ENCODE assay signal across 8 mouse cellular contexts in genomic region chrX:106012559-106012958, GRCm38 (mm10). TPM values are rescaled to one million over a fixed set of nuclear protein-coding genes. Genes with fewer than 3 reads are reported as not detected.
DNase-seq lines count a peak whose midpoint lies in the region; ATAC-seq and TF ChIP-seq lines count a peak whose summit lies in the region.

No protein-coding gene starts in this region.

- peak overlapping the region; percentile 55 for H3K4me2 ChIP-seq in kidney, postnatal 0 days (ENCODE audit: low read length)
- H3K4me2 ChIP-seq in intestine, embryonic 14.5 days (ENCODE audit: low read length): peak overlapping the region; percentile 52
- peak overlapping the region; percentile 57 for H3K4me2 ChIP-seq in neural tube, embryonic 13.5 days

- H3K4me3 ChIP-seq in kidney, postnatal 0 days (replicated peaks; ENCODE audit: low read depth, low read length): peak overlapping the region; percentile 16; the same call in 1 of the 2 replicates
- peak overlapping the region; percentile 46 for H3K4me3 ChIP-seq in embryonic facial prominence, embryonic 10.5 days
- H3K4me3 ChIP-seq in intestine, embryonic 14.5 days (ENCODE audit: low read depth, low read length): peak overlapping the region; percentile 22
- H3K4me3 ChIP-seq in neural tube, embryonic 13.5 days: peak overlapping the region; percentile 54

- H3K9ac ChIP-seq in kidney, postnatal 0 days (ENCODE audit: low read depth, low read length): peak overlapping the region; percentile 37; the same call in 1 of the 2 replicates
- no peak overlapping the region for H3K9ac ChIP-seq in intestine, embryonic 14.5 days (ENCODE audit: low read length)
- H3K9ac ChIP-seq in neural tube, embryonic 13.5 days: peak overlapping the region; percentile 62

- no peak for ATAC-seq in kidney, postnatal 0 days (replicated peaks; ENCODE audit: low FRiP score, low read depth)
- no peak for ATAC-seq in intestine, embryonic 14.5 days (replicated peaks; ENCODE audit: low FRiP score, low TSS enrichment, low read depth)
- no peak for ATAC-seq in neural tube, embryonic 13.5 days (ENCODE audit: low read depth)
- ATAC-seq in frontal cortex, adult (ENCODE audit: low TSS enrichment): no peak

- DNase-seq in kidney, postnatal 0 days (ENCODE audit: low spot score): no peak
- DNase-seq in kidney, adult 11 months: no peak
- no peak for DNase-seq in embryonic facial prominence, embryonic 10.5 days (ENCODE audit: low spot score)
- DNase-seq in intestine, embryonic 14.5 days (ENCODE audit: low spot score): no peak
- DNase-seq in adrenal gland, adult 8-10 months: no peak
- no peak for DNase-seq in testis, postnatal 14 days (ENCODE audit: low spot score)

- no peaks in the 10 kb centered on the region for H3K27me3 ChIP-seq in kidney, postnatal 0 days (ENCODE audit: insufficient read depth, low read length)
- peaks cover 13% of the 10 kb centered on the region; the same call in 1 of the 2 replicates for H3K27me3 ChIP-seq in embryonic facial prominence, embryonic 10.5 days (replicated peaks; ENCODE audit: low read depth, poor library complexity, severe bottlenecking)
- no peaks in the 10 kb centered on the region for H3K27me3 ChIP-seq in intestine, embryonic 14.5 days (replicated peaks; ENCODE audit: control insufficient read depth, insufficient read depth, low read length)
- H3K27me3 ChIP-seq in neural tube, embryonic 13.5 days: no peaks in the 10 kb centered on the region

- TF ChIP-seq CTCF in kidney, postnatal 0 days (IDR thresholded peaks at IDR 0.05; ENCODE audit: low read depth): no peak

- no peaks in the 10 kb centered on the region for H3K9me3 ChIP-seq in kidney, postnatal 0 days (replicated peaks; ENCODE audit: low read length)
- no peaks in the 10 kb centered on the region for H3K9me3 ChIP-seq in embryonic facial prominence, embryonic 10.5 days
- no peaks in the 10 kb centered on the region for H3K9me3 ChIP-seq in intestine, embryonic 14.5 days (ENCODE audit: control insufficient read depth, low read length)
- no peaks in the 10 kb centered on the region for H3K9me3 ChIP-seq in neural tube, embryonic 13.5 days

- H3K36me3 ChIP-seq in kidney, postnatal 0 days (ENCODE audit: insufficient read depth, low read length): no peaks in the 10 kb centered on the region
- peaks cover 4% of the 10 kb centered on the region; the same call in 1 of the 2 replicates for H3K36me3 ChIP-seq in embryonic facial prominence, embryonic 10.5 days (replicated peaks)
- H3K36me3 ChIP-seq in intestine, embryonic 14.5 days (ENCODE audit: control insufficient read depth, insufficient read depth, low read length): no peaks in the 10 kb centered on the region
- no peaks in the 10 kb centered on the region for H3K36me3 ChIP-seq in neural tube, embryonic 13.5 days

- 75% methylated on average over 3 of the region's 3 CpGs for WGBS in kidney, postnatal 0 days
- WGBS in embryonic facial prominence, embryonic 10.5 days: 71% methylated on average over 3 of the region's 3 CpGs
- WGBS in intestine, embryonic 14.5 days: 68% methylated on average over 3 of the region's 3 CpGs
- WGBS in neural tube, embryonic 13.5 days: 69% methylated on average over 3 of the region's 3 CpGs

- no peaks in the 10 kb centered on the region for H3K4me1 ChIP-seq in kidney, postnatal 0 days (replicated peaks; ENCODE audit: insufficient read depth, low read length)
- H3K4me1 ChIP-seq in embryonic facial prominence, embryonic 10.5 days: peaks cover 5% of the 10 kb centered on the region
- H3K4me1 ChIP-seq in intestine, embryonic 14.5 days (replicated peaks; ENCODE audit: control insufficient read depth, insufficient read depth, low read length): no peaks in the 10 kb centered on the region; the same call in 1 of the 2 replicates
- peaks cover 17% of the 10 kb centered on the region for H3K4me1 ChIP-seq in neural tube, embryonic 13.5 days (replicated peaks)

- H3K27ac ChIP-seq in kidney, postnatal 0 days: peak overlapping the region; percentile 75; the same call in 1 of the 2 replicates
- peak overlapping the region; percentile 83 for H3K27ac ChIP-seq in embryonic facial prominence, embryonic 10.5 days (replicated peaks)
- H3K27ac ChIP-seq in intestine, embryonic 14.5 days (ENCODE audit: low read depth): peak overlapping the region; percentile 77; the same call in 1 of the 2 replicates
- H3K27ac ChIP-seq in neural tube, embryonic 13.5 days (replicated peaks): peak overlapping the region; percentile 83

RNA-seq across cellular contexts. Expression of gene Magt1, which starts 0.9 kb away (rescaled TPM):
- polyA plus RNA-seq in kidney, postnatal 0 days (2015; fragmentation: Nextera tagmentation; extraction: Ambion mirVana): 47.4 and 50.8 TPM in 2 replicates
- polyA plus RNA-seq in embryonic facial prominence, embryonic 10.5 days (2016; fragmentation: Nextera tagmentation; extraction: Ambion mirVana): 47.9 and 49.8 TPM in 2 replicates
- 59.5 and 63.6 TPM in 2 replicates for polyA plus RNA-seq in intestine, embryonic 14.5 days (2014; fragmentation: Nextera tagmentation; extraction: Ambion mirVana)
- polyA plus RNA-seq in neural tube, embryonic 13.5 days (2015; fragmentation: Nextera tagmentation; extraction: Ambion mirVana): 27.3 and 34.4 TPM in 2 replicates
- 10 to 100 TPM; 54.0 to 65.9 (median 59.2) TPM for total RNA-seq in adrenal gland, adult 8-10 months (2022)

RNA-seq across cellular contexts. Expression of gene Cox7b, which starts 2.9 kb away (rescaled TPM):
- 754 and 861 TPM in 2 replicates for polyA plus RNA-seq in kidney, postnatal 0 days (2015; fragmentation: Nextera tagmentation; extraction: Ambion mirVana)
- 346 and 350 TPM in 2 replicates for polyA plus RNA-seq in embryonic facial prominence, embryonic 10.5 days (2016; fragmentation: Nextera tagmentation; extraction: Ambion mirVana)
- polyA plus RNA-seq in intestine, embryonic 14.5 days (2014; fragmentation: Nextera tagmentation; extraction: Ambion mirVana): 440 and 472 TPM in 2 replicates
- 418 and 442 TPM in 2 replicates for polyA plus RNA-seq in neural tube, embryonic 13.5 days (2015; fragmentation: Nextera tagmentation; extraction: Ambion mirVana)
- 100 to 1,000 TPM; 194 to 365 (median 289) TPM for total RNA-seq in adrenal gland, adult 8-10 months (2022)

RNA-seq across cellular contexts. Expression of gene Atp7a, which starts 14.5 kb away (rescaled TPM):
- polyA plus RNA-seq in kidney, postnatal 0 days (2015; fragmentation: Nextera tagmentation; extraction: Ambion mirVana): 20.7 and 21.0 TPM in 2 replicates
- 24.7 and 25.9 TPM in 2 replicates for polyA plus RNA-seq in embryonic facial prominence, embryonic 10.5 days (2016; fragmentation: Nextera tagmentation; extraction: Ambion mirVana)
- 30.1 and 35.9 TPM in 2 replicates for polyA plus RNA-seq in intestine, embryonic 14.5 days (2014; fragmentation: Nextera tagmentation; extraction: Ambion mirVana)
- polyA plus RNA-seq in neural tube, embryonic 13.5 days (2015; fragmentation: Nextera tagmentation; extraction: Ambion mirVana): 14.8 and 16.2 TPM in 2 replicates
- total RNA-seq in adrenal gland, adult 8-10 months (2022): 10 to 100 TPM; 38.9 to 47.4 (median 44.8) TPM
